Mouse (Mus musculus): ENCODE results near the gene Xpnpep1. TPM values are rescaled to one million over a fixed set of nuclear protein-coding genes. Genes with fewer than 3 reads are reported as not detected.

Xpnpep1 gene
- polyA plus RNA-seq, 1 experiment from 2014 or later = 132 TPM

GRCm38 (mm10) chr19:53062046-53062445 is 22.0 kb upstream of the Xpnpep1 start:
- H3K9me3 ChIP-seq = no peaks in the 10 kb centered on the region
- no peak overlapping the region for H3K9ac ChIP-seq
- no peak overlapping the region for H3K4me3 ChIP-seq
- H3K27me3 ChIP-seq = no peaks in the 10 kb centered on the region
- H3K4me2 ChIP-seq = no peak overlapping the region
- H3K36me3 ChIP-seq = no peaks in the 10 kb centered on the region
- WGBS = 44% methylated on average over 3 of the region's 3 CpGs
- no peak overlapping the region for H3K27ac ChIP-seq
- no peak for ATAC-seq (ENCODE audit: low FRiP score)
- H3K4me1 ChIP-seq (replicated peaks) = no peaks in the 10 kb centered on the region

DNA sequence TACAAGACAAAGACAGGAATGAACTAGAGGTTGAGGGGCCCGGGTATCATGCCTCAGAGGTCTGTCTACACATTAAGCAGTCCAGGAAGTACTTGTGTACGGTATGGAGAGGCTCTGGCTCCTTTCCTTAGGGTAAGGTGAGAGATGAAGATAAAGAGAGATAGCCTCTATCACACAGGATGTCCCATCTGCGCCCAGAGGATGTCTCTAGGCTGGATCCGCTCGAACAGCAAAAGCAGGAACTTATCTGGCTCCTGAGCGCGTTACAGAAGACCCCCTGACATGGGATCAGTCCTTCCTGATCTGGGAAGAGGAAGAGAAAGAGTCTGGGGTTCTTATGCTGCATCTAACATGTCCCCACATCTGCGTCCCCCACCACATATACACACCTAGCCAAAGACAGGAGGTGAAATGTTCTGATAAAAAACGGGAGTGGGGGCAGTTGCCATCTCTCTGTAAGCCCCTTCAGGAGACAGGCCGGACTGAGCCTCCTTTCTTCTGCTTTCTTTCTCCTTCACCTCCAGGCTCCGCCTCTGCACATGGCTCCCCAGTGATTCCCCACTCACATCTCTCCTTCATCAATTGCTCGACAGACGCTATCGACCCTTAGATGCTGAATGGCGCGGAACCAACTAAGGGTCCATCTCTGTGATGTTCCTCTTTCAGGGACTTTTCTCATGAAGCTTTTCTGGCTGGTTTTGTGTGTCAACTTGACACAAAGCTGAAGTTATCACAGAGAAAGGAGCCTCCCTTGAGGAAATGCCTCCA is 19.5 kb upstream of the Xpnpep1 start:
- H3K36me3 ChIP-seq = no peaks in the 10 kb centered on the region
- no peaks in the 10 kb centered on the region for H3K4me1 ChIP-seq (replicated peaks)
- WGBS = 90% methylated on average over 16 of the region's 16 CpGs
- H3K9ac ChIP-seq = no peak overlapping the region
- H3K9me3 ChIP-seq = no peaks in the 10 kb centered on the region
- H3K27me3 ChIP-seq = no peaks in the 10 kb centered on the region
- H3K4me3 ChIP-seq = no peak overlapping the region
- H3K4me2 ChIP-seq = no peak overlapping the region
- no peak for ATAC-seq (ENCODE audit: low FRiP score)
- H3K27ac ChIP-seq = no peak overlapping the region

DNA sequence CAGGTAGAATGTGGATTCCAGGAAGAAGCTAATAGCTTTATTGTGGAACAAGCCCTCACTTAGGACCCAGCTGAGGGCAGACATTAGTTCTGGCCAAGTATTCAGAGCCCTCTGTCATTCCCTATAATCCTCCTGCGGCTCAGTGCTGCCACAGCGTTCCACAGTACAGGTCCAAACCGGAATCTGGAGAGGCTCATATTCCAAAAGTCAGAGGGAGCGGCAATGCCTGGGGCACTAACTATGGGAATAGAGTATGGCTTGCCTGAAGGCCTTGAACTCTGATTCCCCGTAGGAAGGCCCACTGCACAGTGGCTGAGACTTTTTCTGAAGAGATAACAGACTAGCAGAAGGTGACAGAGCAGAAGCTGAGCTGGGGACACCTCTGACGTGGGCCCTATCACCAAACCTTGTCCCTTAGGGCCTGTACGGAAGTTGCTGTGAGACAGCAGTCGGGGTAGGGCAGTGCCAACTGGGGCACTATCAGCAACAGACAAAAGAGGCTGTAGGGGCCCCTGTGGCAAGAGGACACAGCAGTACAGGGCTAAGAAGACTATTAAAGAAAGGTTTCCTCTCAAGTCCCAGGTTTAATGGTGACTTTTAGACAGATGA is 18.8 kb upstream of the Xpnpep1 start:
- no peak overlapping the region for H3K27ac ChIP-seq
- H3K4me1 ChIP-seq (replicated peaks) = no peaks in the 10 kb centered on the region
- H3K4me3 ChIP-seq = no peak overlapping the region
- H3K9ac ChIP-seq = no peak overlapping the region
- H3K36me3 ChIP-seq = no peaks in the 10 kb centered on the region
- no peak overlapping the region for H3K4me2 ChIP-seq
- WGBS = 88% methylated on average over 8 of the region's 8 CpGs
- ATAC-seq (ENCODE audit: low FRiP score) = no peak
- no peaks in the 10 kb centered on the region for H3K27me3 ChIP-seq
- no peaks in the 10 kb centered on the region for H3K9me3 ChIP-seq

GRCm38 (mm10) chr19:53057980-53058725 is 18.1 kb upstream of the Xpnpep1 start:
- H3K27me3 ChIP-seq = no peaks in the 10 kb centered on the region
- no peaks in the 10 kb centered on the region for H3K4me1 ChIP-seq (replicated peaks)
- H3K27ac ChIP-seq = no peak overlapping the region
- no peak overlapping the region for H3K4me2 ChIP-seq
- H3K36me3 ChIP-seq = no peaks in the 10 kb centered on the region
- H3K9me3 ChIP-seq = no peaks in the 10 kb centered on the region
- no peak overlapping the region for H3K9ac ChIP-seq
- no peak overlapping the region for H3K4me3 ChIP-seq
- 84% methylated on average over 16 of the region's 16 CpGs for WGBS
- ATAC-seq (ENCODE audit: low FRiP score) = no peak

GRCm38 (mm10) chr19:53053355-53053754 is 13.3 kb upstream of the Xpnpep1 start:
- Histone ChIP-seq H3K4me1 (replicated peaks) (peaks cover 10% of the 10 kb centered on the region), H3K9ac (no peak overlapping the region), H3K9me3 (no peaks in the 10 kb centered on the region), H3K27me3 (no peaks in the 10 kb centered on the region), H3K4me3 (no peak overlapping the region), H3K27ac (no peak overlapping the region), H3K36me3 (no peaks in the 10 kb centered on the region), H3K4me2 (no peak overlapping the region)
- no peak for ATAC-seq (ENCODE audit: low FRiP score)
- WGBS = 96% methylated on average over 16 of the region's 16 CpGs

DNA sequence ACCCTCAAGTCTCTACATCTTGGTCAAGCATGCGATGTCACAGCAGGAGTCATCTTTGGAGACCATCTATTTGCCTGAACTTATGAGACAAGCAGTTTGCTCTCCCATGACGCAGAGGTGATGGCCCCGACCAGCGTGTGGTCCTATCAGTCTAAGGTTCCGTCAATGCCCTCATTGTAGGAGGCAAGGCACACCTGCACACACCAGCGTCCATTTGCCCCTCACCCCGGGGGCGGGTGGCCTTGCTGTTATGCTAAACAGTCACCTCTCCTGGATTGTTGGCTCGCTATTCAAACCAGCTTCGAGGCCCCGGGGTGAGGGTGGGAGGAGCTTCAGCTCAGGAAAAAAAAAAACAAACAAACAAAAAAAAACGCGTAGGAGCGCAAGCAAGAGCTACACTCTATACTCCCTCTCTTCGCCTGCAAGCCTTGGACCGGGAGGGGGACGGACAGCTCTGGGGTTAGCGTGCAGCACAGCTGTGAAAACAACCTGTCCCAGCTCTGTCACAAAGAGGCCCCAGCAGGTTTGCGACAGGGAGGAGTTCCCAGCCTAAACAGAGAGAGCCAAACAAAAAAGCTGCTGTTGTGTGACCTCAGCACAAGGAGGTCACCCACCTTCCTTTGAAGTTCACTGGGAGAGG is 12.1 kb upstream of the Xpnpep1 start:
- H3K36me3 ChIP-seq = no peaks in the 10 kb centered on the region
- H3K27ac ChIP-seq = no peak overlapping the region
- peak overlapping the region; percentile 8; the same call in 1 of the 2 replicates for H3K4me3 ChIP-seq
- H3K9ac ChIP-seq = 0 out of 2 replicates have a peak overlapping the region, but pooled peaks have one; percentile 4
- no peaks in the 10 kb centered on the region for H3K9me3 ChIP-seq
- H3K27me3 ChIP-seq = no peaks in the 10 kb centered on the region
- ATAC-seq (ENCODE audit: low FRiP score) = no peak
- H3K4me1 ChIP-seq (replicated peaks) = peaks cover 10% of the 10 kb centered on the region
- peak overlapping the region; percentile 43 for H3K4me2 ChIP-seq
- 15% methylated on average over 19 of the region's 19 CpGs for WGBS

DNA sequence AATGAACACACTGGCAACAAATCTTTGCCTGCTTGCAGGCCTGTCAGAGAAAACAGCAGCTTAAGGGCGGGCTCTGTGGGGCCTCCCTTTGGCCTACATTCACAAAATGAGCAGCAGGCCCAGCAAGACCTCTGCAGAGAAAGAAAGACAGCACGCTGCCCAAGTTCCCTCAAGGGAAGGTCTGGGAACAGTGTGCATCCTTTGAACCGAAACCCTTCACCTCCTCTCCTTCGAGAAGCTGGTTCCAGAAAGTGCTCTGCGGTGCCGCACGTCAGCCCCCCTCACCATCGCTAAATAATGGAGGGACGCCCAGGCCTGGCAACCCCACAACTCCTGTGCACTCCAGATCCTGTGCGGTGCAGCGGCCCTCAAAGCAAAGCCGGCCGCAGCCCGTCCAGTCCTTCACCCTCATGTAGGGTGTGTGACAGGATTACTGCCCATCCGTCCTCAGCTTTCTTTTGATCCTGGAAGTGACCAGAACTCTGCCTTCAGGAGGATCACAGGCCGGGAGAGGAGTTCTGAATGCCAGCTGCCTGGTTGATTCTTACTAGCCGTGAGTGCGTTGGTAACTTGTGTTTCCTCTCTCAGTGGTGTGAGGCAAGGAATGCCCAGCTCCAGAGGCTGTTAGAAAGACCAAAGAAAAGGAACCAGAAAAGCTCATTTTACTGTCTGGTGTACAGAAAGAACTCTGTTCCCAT is 11.4 kb upstream of the Xpnpep1 start:
- Histone ChIP-seq H3K27ac (peak overlapping the region; percentile 20; the same call in 1 of the 2 replicates), H3K27me3 (no peaks in the 10 kb centered on the region), H3K4me1 (replicated peaks) (peaks cover 10% of the 10 kb centered on the region), H3K9ac (no peak overlapping the region), H3K9me3 (no peaks in the 10 kb centered on the region), H3K4me2 (no peak overlapping the region), H3K4me3 (no peak overlapping the region), H3K36me3 (no peaks in the 10 kb centered on the region)
- 0 out of 2 replicates have a peak, but pooled peaks have one; percentile 21 for ATAC-seq (ENCODE audit: low FRiP score)
- 57% methylated on average over 18 of the region's 18 CpGs for WGBS

DNA sequence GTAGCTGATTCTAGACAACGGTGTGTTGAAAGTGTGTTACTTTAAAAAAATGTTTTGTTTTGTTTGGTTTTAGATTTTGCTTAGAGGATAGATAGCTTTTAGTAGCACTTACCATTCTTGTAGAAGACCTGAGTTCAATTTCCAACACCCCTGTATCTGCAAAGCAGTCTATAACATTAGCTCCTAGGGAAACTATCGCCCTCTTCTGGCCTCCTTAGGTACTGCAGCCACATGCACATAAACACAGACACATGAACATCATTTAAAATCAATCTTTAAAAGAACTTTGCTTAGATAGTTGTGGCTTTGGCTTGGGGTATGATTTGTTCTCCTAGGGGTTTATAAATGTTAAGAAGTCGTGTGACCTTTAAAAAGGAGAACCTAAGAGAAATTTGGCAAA is 10.1 kb upstream of the Xpnpep1 start:
- Histone ChIP-seq H3K4me3 (no peak overlapping the region), H3K4me2 (no peak overlapping the region)
- no peak for ATAC-seq (ENCODE audit: low FRiP score)

DNA sequence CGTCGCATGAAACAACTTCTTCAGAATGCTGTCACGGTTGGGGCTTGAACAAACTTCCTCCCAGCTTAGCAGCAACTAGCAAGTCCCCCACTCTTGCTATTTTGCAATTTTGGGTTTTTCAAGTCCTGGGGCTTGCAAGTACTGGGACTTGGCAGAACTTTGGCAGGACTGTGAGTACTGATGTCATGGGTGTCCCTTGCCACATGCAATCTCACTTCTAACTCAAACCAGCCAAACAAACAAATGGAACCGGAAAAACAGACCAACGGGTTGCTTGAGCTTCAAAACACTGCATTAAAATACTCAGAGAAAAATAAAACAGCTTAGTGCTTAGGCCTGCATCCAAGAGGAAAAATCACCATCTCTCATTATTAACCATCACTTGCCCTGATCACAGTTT is 7.2 kb upstream of the Xpnpep1 start:
- H3K4me3 ChIP-seq = no peak overlapping the region
- no peaks in the 10 kb centered on the region for H3K27me3 ChIP-seq
- no peaks in the 10 kb centered on the region for H3K9me3 ChIP-seq
- peaks cover 7% of the 10 kb centered on the region for H3K4me1 ChIP-seq (replicated peaks)
- no peak overlapping the region for H3K4me2 ChIP-seq
- 85% methylated on average over 5 of the region's 5 CpGs for WGBS
- H3K27ac ChIP-seq = no peak overlapping the region
- H3K9ac ChIP-seq = no peak overlapping the region
- H3K36me3 ChIP-seq = no peaks in the 10 kb centered on the region
- no peak for ATAC-seq (ENCODE audit: low FRiP score)

More for the DNA sequence above, 10.1 kb upstream of the Xpnpep1 start:
- Histone ChIP-seq H3K9me3 (no peaks in the 10 kb centered on the region), H3K27ac (no peak overlapping the region), H3K9ac (no peak overlapping the region), H3K4me1 (replicated peaks) (peaks cover 10% of the 10 kb centered on the region), H3K36me3 (no peaks in the 10 kb centered on the region), H3K27me3 (no peaks in the 10 kb centered on the region)
- 81% methylated on average over 3 of the region's 3 CpGs for WGBS

- H3K27ac ChIP-seq = no peak overlapping the region
- WGBS = 91% methylated on average over 13 of the region's 13 CpGs
- H3K4me3 ChIP-seq = no peak overlapping the region
- peaks cover 3% of the 10 kb centered on the region for H3K4me1 ChIP-seq (replicated peaks)
- no peak overlapping the region for H3K9ac ChIP-seq
- H3K36me3 ChIP-seq = no peaks in the 10 kb centered on the region
- no peaks in the 10 kb centered on the region for H3K9me3 ChIP-seq
- ATAC-seq (ENCODE audit: low FRiP score) = no peak
- H3K27me3 ChIP-seq = no peaks in the 10 kb centered on the region
- H3K4me2 ChIP-seq = no peak overlapping the region
Measured at GRCm38 (mm10) chr19:53043423-53044125, 3.6 kb upstream of the Xpnpep1 start.

DNA sequence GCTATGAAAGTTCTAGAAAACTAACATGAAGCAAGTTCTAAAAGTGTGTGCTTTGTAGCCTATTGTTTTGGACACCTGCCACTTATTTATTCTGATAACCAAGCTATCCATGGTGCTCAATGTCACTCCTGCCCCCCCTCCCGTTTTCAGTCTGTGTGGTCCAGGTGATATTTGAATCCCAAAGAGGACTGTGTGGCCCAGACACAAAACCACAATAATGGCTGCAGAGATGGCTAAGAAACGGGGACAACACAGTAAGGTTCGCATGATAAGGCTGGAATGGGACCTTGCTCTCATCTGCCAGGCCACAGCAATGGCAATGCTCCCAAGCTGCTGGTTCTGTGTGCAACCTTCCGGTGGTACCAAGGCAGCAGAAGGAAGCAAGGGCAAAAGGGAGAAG is 1.6 kb upstream of the Xpnpep1 start:
- WGBS = 75% methylated on average over 4 of the region's 4 CpGs
- ATAC-seq (ENCODE audit: low FRiP score) = no peak
- no peaks in the 10 kb centered on the region for H3K36me3 ChIP-seq

More for the DNA sequence above, 1.6 kb upstream of the Xpnpep1 start:
- Histone ChIP-seq H3K4me3 (no peak overlapping the region), H3K27ac (no peak overlapping the region), H3K9me3 (no peaks in the 10 kb centered on the region), H3K27me3 (no peaks in the 10 kb centered on the region), H3K4me1 (replicated peaks) (peaks cover 15% of the 10 kb centered on the region), H3K9ac (no peak overlapping the region), H3K4me2 (no peak overlapping the region)
